14 mouse cellular contexts compared by ENCODE assay signal in the genomic region with DNA sequence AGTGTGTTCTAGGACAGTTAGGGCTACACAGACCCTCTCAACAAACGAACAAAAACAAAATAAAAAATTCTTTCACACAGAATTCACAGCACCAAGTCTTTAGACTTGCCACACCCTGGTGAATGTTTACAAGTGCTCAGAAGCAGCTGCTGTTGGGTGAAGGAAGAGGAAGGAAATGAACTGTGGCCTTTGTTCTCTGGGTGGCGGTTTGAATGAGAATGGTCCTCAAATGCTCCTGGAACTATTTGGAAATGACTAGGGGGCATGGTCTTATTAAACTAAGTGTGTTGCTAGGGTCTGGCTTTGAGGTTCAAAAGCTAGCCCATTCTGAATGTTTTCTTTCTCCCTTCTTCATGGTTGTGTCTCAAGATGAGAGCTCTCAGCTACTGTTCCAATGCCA. TPM values are rescaled to one million over a fixed set of nuclear protein-coding genes. Genes with fewer than 3 reads are reported as not detected.
A peak's percentile ranks its signal among the peaks of the same experiment; 100 is the strongest.
DNase-seq lines count a peak whose midpoint lies in the region; ATAC-seq and TF ChIP-seq lines count a peak whose summit lies in the region.
"Had no signal": no experiment of that assay in that cellular context is flagged by ENCODE, and none has a peak within 500 bp of the region (broad histone marks: within the 10 kb centered on the region; RNA-seq: fewer than 3 reads in every experiment).

No protein-coding gene starts in this region.

- ATAC-seq in heart, postnatal 0 days (ENCODE audit: insufficient read depth, low read depth), result no peak
- ATAC-seq in heart, embryonic 11.5 days (replicated peaks; ENCODE audit: insufficient number of reproducible peaks, low FRiP score, low TSS enrichment), result no peak
- peak; percentile 49 for ATAC-seq in granulocyte monocyte progenitor cell, adult 5-6 weeks (replicated peaks; ENCODE audit: poor library complexity, severe bottlenecking)

- DNase-seq in heart, postnatal 0 days (ENCODE audit: low spot score), result no peak
- DNase-seq in CD8-positive naive resting alpha-beta T cell, adult 2 months (ENCODE audit: low read depth in 2 of 2, low spot score in 2 of 2), result peak; percentile 21 to 38
- no peak for DNase-seq in adrenal gland, postnatal 14 days
- DNase-seq in cerebellum, adult 9-11 months, result no peak
- DNase-seq in yolk sac, embryonic 10.5 days (ENCODE audit: low spot score), result no peak
- DNase-seq: embryo, embryonic 11 days; kidney, postnatal 10 days had no signal

- no peaks in the 10 kb centered on the region for H3K36me3 ChIP-seq in heart, postnatal 0 days (replicated peaks; ENCODE audit: control insufficient read depth, insufficient read depth, low read length)
- H3K36me3 ChIP-seq in heart, embryonic 11.5 days (ENCODE audit: control insufficient read depth, insufficient read depth, low read length), result no peaks in the 10 kb centered on the region
- no peaks in the 10 kb centered on the region for H3K36me3 ChIP-seq in small intestine, adult 2 months (ENCODE audit: control insufficient read depth, insufficient read depth, low read length)
- H3K36me3 ChIP-seq: forebrain, embryonic 12.5 days; G1E; limb, embryonic 13.5 days; midbrain, embryonic 12.5 days had no signal

- no peak for TF ChIP-seq POLR2A in small intestine, adult 2 months (IDR thresholded peaks at IDR 0.05; ENCODE audit: low read depth, low read length)

- TF ChIP-seq CTCF in heart, postnatal 0 days (IDR thresholded peaks at IDR 0.05; ENCODE audit: low read depth), result no peak
- TF ChIP-seq CTCF in small intestine, adult 2 months (IDR thresholded peaks at IDR 0.05; ENCODE audit: extremely low read depth, insufficient read length, insufficient replicate concordance, low read depth, low read length), result no peak

- H3K9me3 ChIP-seq in heart, postnatal 0 days (replicated peaks; ENCODE audit: control insufficient read depth, low read length), result no peaks in the 10 kb centered on the region
- no peaks in the 10 kb centered on the region for H3K9me3 ChIP-seq in heart, embryonic 11.5 days (replicated peaks; ENCODE audit: control insufficient read depth, low read length)
- H3K9me3 ChIP-seq: forebrain, embryonic 12.5 days; G1E; limb, embryonic 13.5 days; midbrain, embryonic 12.5 days had no signal

- no peak overlapping the region for H3K9ac ChIP-seq in heart, postnatal 0 days (replicated peaks; ENCODE audit: low read depth, low read length)
- no peak overlapping the region for H3K9ac ChIP-seq in heart, embryonic 11.5 days (ENCODE audit: low read depth, low read length)
- H3K9ac ChIP-seq: forebrain, embryonic 12.5 days; limb, embryonic 13.5 days; midbrain, embryonic 12.5 days had no signal

- H3K27ac ChIP-seq in heart, postnatal 0 days (ENCODE audit: low read depth), result peak overlapping the region; percentile 52; the same call in 1 of the 2 replicates
- no peak overlapping the region for H3K27ac ChIP-seq in heart, embryonic 11.5 days (ENCODE audit: low read depth, low read length)
- H3K27ac ChIP-seq in small intestine, adult 2 months (ENCODE audit: insufficient read depth, low read depth, low read length), result peak overlapping the region; percentile 17
- H3K27ac ChIP-seq: forebrain, embryonic 12.5 days; limb, embryonic 13.5 days; midbrain, embryonic 12.5 days had no signal

- no peak overlapping the region for H3K4me3 ChIP-seq in heart, postnatal 0 days (ENCODE audit: low read depth, low read length)
- H3K4me3 ChIP-seq in heart, embryonic 11.5 days (ENCODE audit: low read depth, low read length), result no peak overlapping the region
- H3K4me3 ChIP-seq in small intestine, adult 2 months (ENCODE audit: low read depth, low read length), result no peak overlapping the region
- H3K4me3 ChIP-seq: forebrain, embryonic 12.5 days; limb, embryonic 13.5 days; midbrain, embryonic 12.5 days had no signal

- H3K27me3 ChIP-seq in heart, postnatal 0 days (ENCODE audit: control insufficient read depth, insufficient read depth, low read length), result no peaks in the 10 kb centered on the region
- H3K27me3 ChIP-seq in heart, embryonic 11.5 days (ENCODE audit: control insufficient read depth, insufficient read depth, low read length), result no peaks in the 10 kb centered on the region
- H3K27me3 ChIP-seq in small intestine, adult 2 months (ENCODE audit: control insufficient read depth, insufficient read depth, low read length), result no peaks in the 10 kb centered on the region
- H3K27me3 ChIP-seq: limb, embryonic 13.5 days; midbrain, embryonic 12.5 days had no signal

- no peaks in the 10 kb centered on the region for H3K4me1 ChIP-seq in heart, postnatal 0 days (ENCODE audit: control insufficient read depth, insufficient read depth)
- H3K4me1 ChIP-seq in heart, embryonic 11.5 days (ENCODE audit: control insufficient read depth, insufficient read depth, low read length), result no peaks in the 10 kb centered on the region
- peaks cover 5% of the 10 kb centered on the region; the same call in 1 of the 2 replicates for H3K4me1 ChIP-seq in small intestine, adult 2 months (ENCODE audit: control insufficient read depth, insufficient read depth, insufficient read length, low read length)
- H3K4me1 ChIP-seq: forebrain, embryonic 12.5 days; limb, embryonic 13.5 days; midbrain, embryonic 12.5 days had no signal

- TF ChIP-seq EP300 in heart, postnatal 0 days (IDR thresholded peaks at IDR 0.05; ENCODE audit: low read depth), result no peak

- WGBS in heart, postnatal 0 days, result 70% methylated on average over 2 of the region's 2 CpGs
- WGBS in heart, embryonic 11.5 days (ENCODE audit: insufficient replicate concordance), result 62% methylated on average over 2 of the region's 2 CpGs
- WGBS in small intestine, adult 2 months, result 17% methylated on average over 2 of the region's 2 CpGs

- H3K4me2 ChIP-seq in heart, postnatal 0 days (ENCODE audit: low read depth, low read length), result no peak overlapping the region
- no peak overlapping the region for H3K4me2 ChIP-seq in heart, embryonic 11.5 days
- H3K4me2 ChIP-seq: forebrain, embryonic 12.5 days; limb, embryonic 13.5 days; midbrain, embryonic 12.5 days had no signal

RNA-seq across cellular contexts. Expression of a gene that starts 18.4 kb away (rescaled TPM):
- total RNA-seq in heart, postnatal 0 days (2014; rRNA removed; ENCODE audit: low replicate concordance), result 13.2 and 18.8 TPM in 2 replicates
- polyA plus RNA-seq in heart, postnatal 0 days (2015; fragmentation: Nextera tagmentation; extraction: Ambion mirVana), result 25.9 and 28.6 TPM in 2 replicates
- 39.5 and 52.8 TPM in 2 replicates for polyA plus RNA-seq in heart, embryonic 11.5 days (2014; fragmentation: Nextera tagmentation; extraction: Ambion mirVana)
- total RNA-seq in granulocyte monocyte progenitor cell, adult 5-6 weeks (2014; fragmentation: Nextera tagmentation), result 29.1 and 41.4 TPM in 2 replicates
- total RNA-seq in granulocyte monocyte progenitor cell, adult 5-6 weeks (2017), result 42.3 and 60.9 TPM in 2 replicates
- polyA plus RNA-seq in small intestine, adult 2 months (2012; rRNA removed), result 0.85 and 2.0 TPM in 2 replicates
- total RNA-seq in adrenal gland, postnatal 14 days (2021), result 31.0 and 35.9 TPM in 2 replicates

Comparison
In these comparisons a context has a peak if more than half of its experiments do, and no peak if none do; other contexts are left out.
1. DNase-seq: peak in CD8-positive naive resting alpha-beta T cell, adult 2 months (2 of 2); none in heart, postnatal 0 days (single experiment), adrenal gland, postnatal 14 days (single experiment), cerebellum, adult 9-11 months (single experiment) and yolk sac, embryonic 10.5 days (single experiment).